Mouse (Mus musculus) cerebellum, adult 11 months (tissue): Measurements from ENCODE around the gene Snrnp40.

Source experiments
- DNase-seq: peaks from one replicate; pipeline ENCODE4 v3.0.0; 2022

Snrnp40 gene

DNA sequence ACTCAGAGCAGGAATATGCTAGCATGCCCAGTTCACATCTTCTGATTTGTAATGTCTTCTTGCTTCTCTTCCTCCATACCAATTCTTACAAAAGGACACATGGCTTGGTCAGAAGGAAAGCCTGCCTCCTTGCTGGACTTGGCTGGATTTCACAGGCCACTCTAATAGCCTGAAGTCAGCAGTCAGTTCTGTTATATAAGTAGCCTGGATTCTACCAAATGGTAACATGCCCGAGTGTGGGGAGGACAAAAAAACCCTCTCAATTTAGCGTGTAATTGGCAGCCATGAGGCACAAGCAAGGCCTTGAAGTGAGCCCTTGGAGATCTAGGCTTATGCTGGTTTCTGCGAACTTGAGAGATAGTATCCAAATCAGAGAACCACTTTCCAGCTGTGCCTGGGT, 27.3 kb downstream of the Snrnp40 start:
- peak; percentile 57 for DNase-seq

GRCm38 (mm10) chr4:130389496-130389895, 29.6 kb downstream of the Snrnp40 start:
- DNase-seq, result no peak

GRCm38 (mm10) chr4:130389927-130390326, 30.0 kb downstream of the Snrnp40 start:
- no peak for DNase-seq

DNA sequence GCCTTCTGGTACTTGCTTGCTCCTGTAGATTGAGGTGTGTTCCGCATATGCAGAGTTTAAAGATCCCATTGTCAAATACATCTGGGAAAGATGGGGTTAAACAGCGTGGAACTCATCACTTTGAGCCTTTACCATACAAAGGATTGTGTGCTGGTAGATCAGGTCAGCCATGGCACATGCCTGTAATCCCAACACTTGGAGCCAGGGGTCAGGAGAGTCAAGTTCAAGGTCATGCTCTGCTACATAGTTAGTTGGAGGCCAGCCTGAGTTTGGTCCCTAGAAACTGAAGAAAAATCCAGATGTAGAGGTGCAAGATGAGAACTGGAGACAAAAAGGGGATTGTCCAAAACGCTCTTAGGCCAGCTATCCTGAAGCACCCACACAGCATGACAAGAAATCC, 31.3 kb downstream of the Snrnp40 start:
- DNase-seq, result no peak
